Mouse (Mus musculus): ENCODE measurements around the gene Defa35. TPM values are rescaled to one million over a fixed set of nuclear protein-coding genes. Genes with fewer than 3 reads are reported as not detected.

Defa35 gene
- polyA plus RNA-seq (2012; rRNA removed) = not detected in 2 replicates

DNA sequence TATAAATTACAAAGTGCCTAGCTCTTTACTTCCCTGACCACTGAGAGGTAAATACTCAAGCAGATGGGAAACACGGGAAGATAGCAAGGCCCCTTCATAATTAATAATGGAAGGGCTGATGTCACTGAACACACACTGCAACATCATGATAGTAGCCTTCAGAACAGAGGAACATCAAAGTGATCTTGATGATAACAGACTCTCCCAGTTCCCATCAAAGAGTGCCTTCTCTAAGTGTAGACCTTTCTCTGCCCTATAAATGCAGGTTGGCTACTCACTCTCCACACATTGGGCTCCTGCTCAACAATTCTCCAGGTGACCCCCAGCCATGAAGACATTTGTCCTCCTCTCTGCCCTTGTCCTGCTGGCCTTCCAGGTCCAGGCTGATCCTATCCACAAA, at the start of gene Defa35:
Defa35 (plus strand) TSS at position 301 of the 400 bp plus-strand sequence.

DNA sequence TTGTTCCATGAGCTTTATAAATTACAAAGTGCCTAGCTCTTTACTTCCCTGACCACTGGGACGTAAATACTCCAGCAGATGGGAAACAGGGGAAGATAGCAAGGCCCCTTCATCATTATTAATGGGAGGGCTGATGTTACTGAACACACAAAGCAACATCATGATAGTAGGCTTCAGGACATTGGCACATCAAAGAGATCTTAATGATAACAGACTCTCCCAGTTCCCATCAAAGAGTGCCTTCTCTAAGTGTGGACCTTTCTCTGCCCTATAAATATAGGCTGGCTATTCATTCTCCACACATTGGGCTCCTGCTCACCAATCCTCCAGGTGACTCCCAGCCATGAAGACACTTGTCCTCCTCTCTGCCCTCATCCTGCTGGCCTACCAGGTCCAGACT, 39.6 kb upstream of the Defa35 start, which contains the start of gene Defa21:
Defa21 (plus strand) TSS at position 301 of the 400 bp plus-strand sequence.

GRCm38 (mm10) chr8:21054747-21055146, 10.1 kb upstream of the Defa35 start, which contains the start of gene Defa23:
TSS of gene Defa23 (plus strand) at chr8:21055047.

DNA sequence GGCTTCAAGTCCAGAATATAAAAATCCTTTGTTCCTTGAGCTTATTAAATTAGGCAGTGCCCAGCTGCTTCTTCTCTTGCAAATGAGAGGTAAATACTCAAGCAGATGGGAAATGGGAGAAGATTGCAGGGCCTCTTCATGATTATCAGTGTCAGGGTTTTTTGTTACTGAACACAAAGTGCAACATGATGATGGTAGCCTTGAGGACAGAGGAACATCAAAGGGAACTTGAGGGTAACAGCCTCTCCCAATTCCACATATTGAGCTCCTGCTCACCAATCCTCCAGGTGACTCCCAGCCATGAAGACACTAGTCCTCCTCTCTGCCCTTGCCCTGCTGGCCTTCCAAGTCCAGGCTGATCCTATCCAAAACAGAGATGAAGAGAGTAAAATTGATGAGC, 19.3 kb downstream of the Defa35 start, which contains the start of gene Defa25:
Defa25 (plus strand) TSS at position 301 of the 400 bp plus-strand sequence.

GRCm38 (mm10) chr8:21095950-21096349, 31.1 kb downstream of the Defa35 start, which contains the start of gene Gm14851:
TSS of gene Gm14851 (minus strand) at chr8:21096050.

Other genes starting within 250 kb of the Defa35 start
- not detected in 2 replicates for gene Defb33, start 172.4 kb upstream of the Defa35 start, polyA plus RNA-seq (2012; rRNA removed)
- gene Gm15056, start 162.4 kb upstream of the Defa35 start, polyA plus RNA-seq (2012; rRNA removed) = not detected in 2 replicates
- gene Gm6040, start 143.0 kb upstream of the Defa35 start, polyA plus RNA-seq (2012; rRNA removed) = not detected in 2 replicates
- gene AY761185, start 120.3 kb upstream of the Defa35 start, polyA plus RNA-seq (2012; rRNA removed) = 1.5 TPM in 1 of 2 replicates, not detected in the other
- not detected in 2 replicates for gene Defa21, start 39.5 kb upstream of the Defa35 start, polyA plus RNA-seq (2012; rRNA removed)
- gene Defa23, start 10.0 kb upstream of the Defa35 start, polyA plus RNA-seq (2012; rRNA removed) = not detected in 2 replicates
- not detected in 2 replicates for gene Defa25, start 19.4 kb downstream of the Defa35 start, polyA plus RNA-seq (2012; rRNA removed)
- not detected in 2 replicates for gene Gm14851, start 31.0 kb downstream of the Defa35 start, polyA plus RNA-seq (2012; rRNA removed)
- gene Defa30, start 69.6 kb downstream of the Defa35 start, polyA plus RNA-seq (2012; rRNA removed) = not detected in 2 replicates
- gene Defa22, start 97.2 kb downstream of the Defa35 start, polyA plus RNA-seq (2012; rRNA removed) = not detected in 2 replicates
- gene Defa31, start 126.6 kb downstream of the Defa35 start, polyA plus RNA-seq (2012; rRNA removed) = not detected in 2 replicates
- not detected in 2 replicates for gene Gm15293, start 136.5 kb downstream of the Defa35 start, polyA plus RNA-seq (2012; rRNA removed)
- gene Gm15292, start 184.7 kb downstream of the Defa35 start, polyA plus RNA-seq (2012; rRNA removed) = not detected in 2 replicates

Data from stomach, adult 2 months (tissue).